In genomic region chr12:76961052-76961931, GRCm38 (mm10) we compare ENCODE assay signal across 8 mouse cellular contexts. TPM values are rescaled to one million over a fixed set of nuclear protein-coding genes. Genes with fewer than 3 reads are reported as not detected.
DNase-seq lines count a peak whose midpoint lies in the region; ATAC-seq and TF ChIP-seq lines count a peak whose summit lies in the region.

No protein-coding gene starts in this region.

- ATAC-seq in hindbrain, embryonic 15.5 days (ENCODE audit: low FRiP score, low read depth): peak; percentile 9; the same call in 1 of the 2 replicates
- no peak for ATAC-seq in monocyte, adult 5-6 weeks (replicated peaks; ENCODE audit: insufficient number of reproducible peaks, low FRiP score, low TSS enrichment, poor library complexity, severe bottlenecking)

- H3K9ac ChIP-seq in ES-E14 (ENCODE audit: insufficient read depth, low read depth, low read length, poor library complexity, severe bottlenecking): peak overlapping the region; percentile 91
- peak overlapping the region; percentile 79 for H3K9ac ChIP-seq in hindbrain, embryonic 15.5 days

- peak; percentile 28 for DNase-seq in kidney, adult 2 months
- DNase-seq in kidney, postnatal 14 days: no peak
- DNase-seq in ES-E14 (ENCODE audit: low read depth, low spot score): no peak
- DNase-seq in embryo, embryonic 11 days: peak; percentile 39
- peak; percentile 17 for DNase-seq in lung, postnatal 14 days
- no peak for DNase-seq in right cerebral cortex, postnatal 10 days (ENCODE audit: low spot score in 2 of 2)

- TF ChIP-seq POLR2A in kidney, adult 2 months (IDR thresholded peaks at IDR 0.05; ENCODE audit: low read depth, low read length): no peak

- TF ChIP-seq CTCF in kidney, adult 2 months (conservative IDR thresholded peaks at IDR 0.05; ENCODE audit: insufficient read depth, insufficient read length, low read depth, low read length): no peak

- in situ Hi-C loops in ES-E14 (cut with MboI; ENCODE audit: low sequenced_read_pairs in 2 of 2, unreplicated experiment in 2 of 2): no loop called here

- H3K36me3 ChIP-seq in kidney, adult 2 months (ENCODE audit: control insufficient read depth, insufficient read depth, low read length): no peaks in the 10 kb centered on the region
- peaks cover 12% of the 10 kb centered on the region for H3K36me3 ChIP-seq in ES-E14 (ENCODE audit: control insufficient read depth, insufficient read depth, low read length, poor library complexity, severe bottlenecking)
- peaks cover 14% of the 10 kb centered on the region for H3K36me3 ChIP-seq in hindbrain, embryonic 15.5 days

- H3K27me3 ChIP-seq in kidney, adult 2 months (replicated peaks; ENCODE audit: control insufficient read depth, insufficient read depth, low read length): no peaks in the 10 kb centered on the region
- 0 out of 2 replicates have a peak, but pooled peaks cover 5% of the 10 kb centered on the region for H3K27me3 ChIP-seq in hindbrain, embryonic 15.5 days

- H3K4me3 ChIP-seq in kidney, adult 2 months (ENCODE audit: insufficient read depth, low read depth, low read length): peak overlapping the region; percentile 74
- peak overlapping the region; percentile 91 to 95 for H3K4me3 ChIP-seq in ES-E14 (ENCODE audit: insufficient read depth in 1 of 2, low read depth in 1 of 2, low read length in 2 of 2, poor library complexity in 1 of 2, severe bottlenecking in 1 of 2)
- peak overlapping the region; percentile 94 for H3K4me3 ChIP-seq in hindbrain, embryonic 15.5 days

- no peaks in the 10 kb centered on the region for H3K9me3 ChIP-seq in ES-E14 (ENCODE audit: control insufficient read depth, insufficient read depth, low read depth, low read length)
- H3K9me3 ChIP-seq in hindbrain, embryonic 15.5 days: no peaks in the 10 kb centered on the region

- 3% methylated on average over 42 of the region's 45 CpGs for WGBS in kidney, adult 2 months
- 7% methylated on average over 36 of the region's 45 CpGs for WGBS in hindbrain, embryonic 15.5 days

- peak overlapping the region; percentile 89 for H3K4me2 ChIP-seq in hindbrain, embryonic 15.5 days

- H3K27ac ChIP-seq in kidney, adult 2 months (ENCODE audit: insufficient read depth, low read depth, low read length): peak overlapping the region; percentile 5; the same call in 1 of the 2 replicates
- peak overlapping the region; percentile 54 for H3K27ac ChIP-seq in ES-E14 (ENCODE audit: insufficient read depth, low read depth, low read length, poor library complexity, severe bottlenecking)
- H3K27ac ChIP-seq in hindbrain, embryonic 15.5 days (replicated peaks): peak overlapping the region; percentile 80

- peaks cover 4% of the 10 kb centered on the region; the same call in 1 of the 2 replicates for H3K4me1 ChIP-seq in kidney, adult 2 months (ENCODE audit: control insufficient read depth, insufficient read depth, low read length)
- peaks cover 5 to 11% of the 10 kb centered on the region in 2 experiments; a peak in 3 of 4 replicates for H3K4me1 ChIP-seq in ES-E14 (ENCODE audit: control insufficient read depth in 2 of 2, insufficient read depth in 2 of 2, low read length in 2 of 2, poor library complexity in 1 of 2)
- peaks cover 25% of the 10 kb centered on the region for H3K4me1 ChIP-seq in hindbrain, embryonic 15.5 days (replicated peaks)

TF ChIP-seq in ES-E14, 5 proteins besides CTCF, POLR2A, EP300 and RAD21:
- no peak for TF ChIP-seq MAFK (IDR thresholded peaks at IDR 0.05; ENCODE audit: insufficient read depth, low read depth, low read length)
- TF ChIP-seq ZNF384 (IDR thresholded peaks at IDR 0.05; ENCODE audit: low read depth, low read length): no peak
- no peak for TF ChIP-seq CHD2 (IDR thresholded peaks at IDR 0.05; ENCODE audit: low read depth, low read length)
- TF ChIP-seq ZC3H11A (IDR thresholded peaks at IDR 0.05; ENCODE audit: borderline replicate concordance, low read depth, low read length): no peak
- no peak for TF ChIP-seq HCFC1 (IDR thresholded peaks at IDR 0.05; ENCODE audit: borderline replicate concordance, insufficient read depth, low read length)

RNA-seq across cellular contexts. Expression of gene Max, which starts 0.7 kb away (rescaled TPM):
- polyA plus RNA-seq in kidney, adult 2 months (2012; rRNA removed): 33.8 and 42.7 TPM in 2 replicates
- 37.3 and 40.9 TPM in 2 replicates for total RNA-seq in ES-E14 (2012; rRNA removed)
- 21.4 and 22.5 TPM in 2 replicates for polyA plus RNA-seq in hindbrain, embryonic 15.5 days (2015; fragmentation: Nextera tagmentation; extraction: Ambion mirVana)
- 124 to 167 TPM (median 145 TPM) in 3 replicates for total RNA-seq in monocyte, adult 5-6 weeks (2017)

Comparison
In these comparisons a context has a peak if more than half of its experiments do, and no peak if none do; other contexts are left out.
1. DNase-seq: peak in kidney, adult 2 months (single experiment), embryo, embryonic 11 days (single experiment) and lung, postnatal 14 days (single experiment); none in kidney, postnatal 14 days (single experiment), ES-E14 (single experiment) and right cerebral cortex, postnatal 10 days (0 of 2).
2. H3K27ac ChIP-seq: peak in every context shown above with its lines; median percentile 80 in hindbrain, embryonic 15.5 days; 54 in ES-E14; 5 in kidney, adult 2 months.
3. Peak in every context shown above with its lines, with median percentiles within 50 percentile points of each other: H3K4me3 ChIP-seq.